Mouse (Mus musculus): ENCODE data around the gene Nsl1. TPM values are rescaled to one million over a fixed set of nuclear protein-coding genes. Genes with fewer than 3 reads are reported as not detected.
A peak's percentile ranks its signal among the peaks of the same experiment; 100 is the strongest.
"Not testable (repeated sequence)": the region's sequence is repeated elsewhere in the genome, so short reads cannot be mapped to it uniquely, and the experiment has no call there.

The Nsl1 gene
- polyA plus RNA-seq, 1 experiment from 2014 or later = 23.3 TPM

DNA sequence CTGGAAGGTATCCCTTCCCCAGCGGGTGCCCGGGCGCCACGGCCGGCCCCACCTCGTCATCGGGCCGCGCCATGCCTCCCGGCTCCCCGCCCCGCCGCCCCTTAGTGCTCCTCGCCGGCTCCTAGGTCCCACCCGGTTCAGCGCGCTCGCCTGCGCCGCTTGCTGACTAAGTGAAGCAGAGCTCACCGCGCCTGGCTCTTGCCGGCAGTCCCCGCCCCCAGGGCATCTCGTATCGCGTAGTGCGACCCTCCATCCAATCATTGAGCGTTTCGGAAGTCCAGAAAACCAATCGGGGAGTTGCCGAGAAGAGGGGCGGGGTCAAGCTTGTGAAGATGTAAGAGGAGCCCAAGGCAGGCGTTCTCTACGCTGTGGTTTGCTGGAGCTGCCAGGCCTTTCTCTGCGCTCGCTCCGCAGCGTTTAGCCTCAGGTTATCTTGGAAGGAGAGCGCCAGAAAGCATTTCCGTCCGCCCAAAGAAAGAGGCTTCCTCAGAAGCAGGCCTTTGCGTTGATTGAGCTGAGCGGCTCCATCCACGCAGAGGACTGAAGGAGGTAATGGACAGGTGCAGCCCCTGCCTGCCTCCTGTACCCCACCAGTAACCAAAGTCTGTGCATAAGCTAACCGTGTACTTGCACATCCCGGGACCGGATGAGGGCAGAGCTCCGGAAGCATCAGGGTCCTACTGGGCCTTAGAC is 36.6 kb upstream of the Nsl1 start, which contains the start of gene Flvcr1:
Flvcr1 (minus strand) TSS at position 138 of the 693 bp plus-strand sequence.
- under 1% methylated on average over 50 of the region's 50 CpGs for WGBS
- Histone ChIP-seq H3K27me3 (ENCODE audit: control insufficient read depth, insufficient read depth, low read length) (0 out of 2 replicates have a peak, but pooled peaks cover 3% of the 10 kb centered on the region), H3K9me3 (ENCODE audit: control insufficient read depth, low read length) (no peaks in the 10 kb centered on the region), H3K9ac (ENCODE audit: low read depth, low read length) (peak within 1 kb of the TSS; percentile 82), H3K36me3 (ENCODE audit: control insufficient read depth, insufficient read depth, low read length) (no peaks in the 10 kb centered on the region), H3K4me3 (ENCODE audit: low read length) (peak within 1 kb of the TSS; percentile 80), H3K4me2 (replicated peaks; ENCODE audit: low read depth, low read length) (peak within 1 kb of the TSS; percentile 96), H3K27ac (ENCODE audit: low read depth, low read length) (peak within 1 kb of the TSS; percentile 52), H3K4me1 (ENCODE audit: control insufficient read depth, insufficient read depth, low read length) (peaks cover 14% of the 10 kb centered on the region; the same call in 1 of the 2 replicates)
- peak; percentile 100 for ATAC-seq (ENCODE audit: low FRiP score, low TSS enrichment)

DNA sequence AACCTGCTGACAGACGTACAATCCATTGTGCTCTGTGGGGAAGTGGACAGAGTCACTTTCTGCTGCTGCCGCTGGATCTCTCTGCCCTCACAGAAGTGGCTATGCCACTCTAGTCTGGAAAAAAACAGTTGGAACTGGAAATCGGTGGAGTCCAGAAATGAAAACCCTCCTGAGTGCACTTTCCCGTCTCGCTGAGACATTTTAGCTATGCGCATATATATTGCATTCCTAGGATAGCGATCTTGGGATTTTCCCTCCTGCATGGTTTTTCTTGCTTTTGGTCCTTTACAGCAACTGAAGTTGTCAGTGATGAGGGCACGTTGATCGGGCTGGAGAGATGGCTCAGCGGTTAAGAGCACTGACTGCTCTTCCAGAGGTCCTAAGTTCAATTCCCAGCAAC is 32.6 kb upstream of the Nsl1 start:
- no peak overlapping the region for H3K27ac ChIP-seq (ENCODE audit: low read depth, low read length)
- no peak for ATAC-seq (ENCODE audit: low FRiP score, low TSS enrichment)
- H3K4me1 ChIP-seq (ENCODE audit: control insufficient read depth, insufficient read depth, low read length) = peaks cover 9% of the 10 kb centered on the region; the same call in 1 of the 2 replicates
- H3K9ac ChIP-seq (ENCODE audit: low read depth, low read length) = no peak overlapping the region
- no peak overlapping the region for H3K4me3 ChIP-seq (ENCODE audit: low read length)
- H3K4me2 ChIP-seq (replicated peaks; ENCODE audit: low read depth, low read length) = no peak overlapping the region
- H3K9me3 ChIP-seq (ENCODE audit: control insufficient read depth, low read length) = no peaks in the 10 kb centered on the region
- WGBS = 62% methylated on average over 10 of the region's 10 CpGs
- 0 out of 2 replicates have a peak, but pooled peaks cover 3% of the 10 kb centered on the region for H3K27me3 ChIP-seq (ENCODE audit: control insufficient read depth, insufficient read depth, low read length)
- H3K36me3 ChIP-seq (ENCODE audit: control insufficient read depth, insufficient read depth, low read length) = no peaks in the 10 kb centered on the region

DNA sequence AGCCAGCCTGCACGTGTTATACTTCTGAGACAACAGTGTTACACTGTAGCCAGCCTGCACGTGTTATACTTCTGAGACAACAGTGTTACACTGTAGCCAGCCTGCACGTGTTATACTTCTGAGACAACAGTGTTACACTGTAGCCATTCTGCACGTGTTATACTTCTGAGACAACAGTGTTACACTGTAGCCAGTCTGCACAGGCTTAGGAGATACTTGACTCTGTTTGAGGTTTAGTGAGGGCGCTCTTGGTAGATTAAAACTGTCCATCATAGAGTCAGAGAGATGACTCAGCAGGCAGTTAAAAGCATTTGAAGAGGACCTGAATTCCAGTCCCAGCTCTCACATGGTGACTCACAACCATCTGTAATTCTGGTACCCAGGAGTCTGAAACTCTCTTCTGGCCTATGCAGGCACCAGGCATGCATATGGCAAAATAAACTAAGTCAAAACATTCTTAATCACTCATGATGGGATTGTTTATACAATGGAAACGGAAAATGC is 31.8 kb upstream of the Nsl1 start:
- H3K4me2 ChIP-seq (replicated peaks; ENCODE audit: low read depth, low read length); ATAC-seq (ENCODE audit: low FRiP score, low TSS enrichment); H3K9ac ChIP-seq (ENCODE audit: low read depth, low read length); H3K27me3 ChIP-seq (ENCODE audit: control insufficient read depth, insufficient read depth, low read length); H3K9me3 ChIP-seq (ENCODE audit: control insufficient read depth, low read length); H3K4me1 ChIP-seq (ENCODE audit: control insufficient read depth, insufficient read depth, low read length); H3K36me3 ChIP-seq (ENCODE audit: control insufficient read depth, insufficient read depth, low read length); H3K4me3 ChIP-seq (ENCODE audit: low read length); H3K27ac ChIP-seq (ENCODE audit: low read depth, low read length): not testable (repeated sequence)
- 75% methylated on average over 6 of the region's 6 CpGs for WGBS

DNA sequence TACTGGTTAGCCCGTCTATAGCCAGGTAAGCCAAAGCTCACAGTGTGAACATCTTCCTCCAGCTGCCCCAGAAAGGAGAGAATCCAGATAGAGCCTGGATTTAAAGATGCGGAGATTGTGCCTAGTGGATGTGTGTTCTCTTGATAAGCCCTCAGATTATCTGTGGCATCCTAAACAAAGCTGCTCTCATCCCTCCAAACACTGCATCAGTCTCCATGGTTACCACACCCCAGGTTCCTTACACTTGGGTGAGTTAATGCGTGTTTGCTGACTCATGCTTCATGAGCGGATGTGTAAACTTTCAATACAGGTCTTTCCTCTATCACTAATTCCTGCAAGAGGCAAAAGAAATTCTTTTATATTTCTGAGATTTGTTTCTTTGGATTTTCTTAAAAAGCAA is 27.2 kb upstream of the Nsl1 start:
- no peaks in the 10 kb centered on the region for H3K4me1 ChIP-seq (ENCODE audit: control insufficient read depth, insufficient read depth, low read length)
- no peak overlapping the region for H3K4me3 ChIP-seq (ENCODE audit: low read length)
- WGBS = 58% methylated on average over 4 of the region's 4 CpGs
- no peak overlapping the region for H3K27ac ChIP-seq (ENCODE audit: low read depth, low read length)
- no peak overlapping the region for H3K9ac ChIP-seq (ENCODE audit: low read depth, low read length)
- ATAC-seq (ENCODE audit: low FRiP score, low TSS enrichment) = no peak
- no peak overlapping the region for H3K4me2 ChIP-seq (replicated peaks; ENCODE audit: low read depth, low read length)
- no peaks in the 10 kb centered on the region for H3K36me3 ChIP-seq (ENCODE audit: control insufficient read depth, insufficient read depth, low read length)
- no peaks in the 10 kb centered on the region for H3K27me3 ChIP-seq (ENCODE audit: control insufficient read depth, insufficient read depth, low read length)
- H3K9me3 ChIP-seq (ENCODE audit: control insufficient read depth, low read length) = no peaks in the 10 kb centered on the region

DNA sequence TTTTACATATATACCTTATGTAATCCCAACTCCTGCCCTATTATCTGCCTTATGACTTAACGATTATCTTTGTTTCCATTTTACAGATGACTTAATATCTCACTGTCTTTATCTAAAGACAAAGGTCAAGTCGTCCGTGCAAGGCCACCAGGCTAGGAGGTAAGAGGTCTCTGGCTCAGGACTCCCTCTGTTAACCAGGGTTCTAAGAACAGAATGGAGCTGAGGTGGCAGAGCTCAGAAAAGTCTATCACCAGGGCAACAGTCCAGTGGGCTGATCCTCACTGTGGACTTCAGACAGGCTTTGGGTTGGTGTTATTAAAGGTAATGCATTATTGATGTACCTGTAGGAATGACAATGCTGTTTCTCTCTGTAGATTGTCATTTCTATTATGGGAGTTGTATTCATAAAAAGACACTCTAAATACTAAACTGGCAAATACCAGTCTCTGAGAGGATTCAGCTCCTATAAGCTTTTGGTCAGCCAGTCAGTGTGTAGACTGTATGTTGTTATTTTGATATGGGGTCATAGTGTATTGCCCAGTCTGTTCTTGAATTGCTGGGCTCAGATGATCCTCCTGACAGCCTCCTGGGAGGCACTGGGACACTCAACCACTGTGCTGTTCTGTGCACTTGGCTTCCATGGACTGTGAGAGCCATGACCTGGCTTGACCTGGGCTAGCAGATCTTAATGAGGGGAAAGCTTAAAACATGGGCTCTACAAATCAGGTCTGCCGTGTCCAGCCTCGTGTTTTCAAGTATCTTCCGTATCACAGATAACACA is 26.1 kb upstream of the Nsl1 start, which contains the start of gene Spata45:
Spata45 (plus strand) TSS at position 86 of the 781 bp plus-strand sequence.
- WGBS = 80% methylated on average over 6 of the region's 6 CpGs
- H3K4me2 ChIP-seq (replicated peaks; ENCODE audit: low read depth, low read length) = no peak within 1 kb of the TSS
- no peak within 1 kb of the TSS for H3K4me3 ChIP-seq (ENCODE audit: low read length)
- no peak within 1 kb of the TSS for H3K9ac ChIP-seq (ENCODE audit: low read depth, low read length)
- ATAC-seq (ENCODE audit: low FRiP score, low TSS enrichment) = no peak
- no peaks in the 10 kb centered on the region for H3K4me1 ChIP-seq (ENCODE audit: control insufficient read depth, insufficient read depth, low read length)
- no peaks in the 10 kb centered on the region for H3K27me3 ChIP-seq (ENCODE audit: control insufficient read depth, insufficient read depth, low read length)
- H3K36me3 ChIP-seq (ENCODE audit: control insufficient read depth, insufficient read depth, low read length) = no peaks in the 10 kb centered on the region
- H3K27ac ChIP-seq (ENCODE audit: low read depth, low read length) = no peak within 1 kb of the TSS
- H3K9me3 ChIP-seq (ENCODE audit: control insufficient read depth, low read length) = no peaks in the 10 kb centered on the region

DNA sequence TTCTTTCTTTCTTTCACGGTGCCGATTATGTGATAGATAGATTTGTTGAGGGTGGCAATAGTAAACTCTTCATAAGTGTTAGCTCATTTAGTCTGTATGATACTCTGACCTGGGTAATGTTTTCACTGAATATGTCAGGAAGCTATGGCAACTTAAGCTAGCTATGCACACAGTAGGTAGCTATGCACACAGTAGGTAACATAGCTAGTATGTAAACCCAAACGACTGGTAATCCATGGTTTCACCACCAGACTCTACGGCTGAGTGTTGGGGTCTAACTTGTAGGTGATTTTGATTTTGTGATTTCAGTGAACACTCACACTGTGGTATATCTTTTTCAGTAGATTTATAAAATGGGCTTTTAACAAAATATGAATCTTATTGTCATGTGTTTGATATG is 24.8 kb upstream of the Nsl1 start:
- Histone ChIP-seq H3K9me3 (ENCODE audit: control insufficient read depth, low read length) (no peaks in the 10 kb centered on the region), H3K4me2 (replicated peaks; ENCODE audit: low read depth, low read length) (no peak overlapping the region), H3K27me3 (ENCODE audit: control insufficient read depth, insufficient read depth, low read length) (no peaks in the 10 kb centered on the region), H3K27ac (ENCODE audit: low read depth, low read length) (no peak overlapping the region), H3K36me3 (ENCODE audit: control insufficient read depth, insufficient read depth, low read length) (no peaks in the 10 kb centered on the region), H3K4me1 (ENCODE audit: control insufficient read depth, insufficient read depth, low read length) (no peaks in the 10 kb centered on the region), H3K4me3 (ENCODE audit: low read length) (no peak overlapping the region), H3K9ac (ENCODE audit: low read depth, low read length) (no peak overlapping the region)
- WGBS = 90% methylated on average over 4 of the region's 4 CpGs
- ATAC-seq (ENCODE audit: low FRiP score, low TSS enrichment) = no peak

DNA sequence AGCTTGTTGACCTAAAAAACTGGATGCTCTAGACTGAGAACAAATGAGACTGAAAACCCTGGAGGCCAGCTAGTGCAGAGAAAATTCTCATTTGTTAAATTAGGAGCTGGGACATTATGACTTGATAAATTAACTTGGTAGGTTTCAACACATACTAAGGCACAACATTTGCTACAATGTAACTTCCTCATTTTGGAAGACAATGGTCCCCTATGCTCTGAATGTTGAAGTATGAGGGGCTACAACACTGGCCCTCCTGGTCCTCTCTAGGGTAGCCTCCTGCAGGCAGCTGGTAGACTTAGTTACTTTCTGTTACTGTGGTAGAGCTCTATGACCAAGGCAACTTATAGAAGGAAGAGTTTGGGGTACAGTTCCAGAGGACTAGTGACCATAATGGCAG is 21.5 kb upstream of the Nsl1 start:
- Histone ChIP-seq H3K36me3 (ENCODE audit: control insufficient read depth, insufficient read depth, low read length) (no peaks in the 10 kb centered on the region), H3K4me2 (replicated peaks; ENCODE audit: low read depth, low read length) (no peak overlapping the region), H3K4me3 (ENCODE audit: low read length) (no peak overlapping the region), H3K9me3 (ENCODE audit: control insufficient read depth, low read length) (no peaks in the 10 kb centered on the region), H3K27me3 (ENCODE audit: control insufficient read depth, insufficient read depth, low read length) (no peaks in the 10 kb centered on the region), H3K4me1 (ENCODE audit: control insufficient read depth, insufficient read depth, low read length) (no peaks in the 10 kb centered on the region), H3K27ac (ENCODE audit: low read depth, low read length) (no peak overlapping the region), H3K9ac (ENCODE audit: low read depth, low read length) (no peak overlapping the region)
- ATAC-seq (ENCODE audit: low FRiP score, low TSS enrichment) = no peak

DNA sequence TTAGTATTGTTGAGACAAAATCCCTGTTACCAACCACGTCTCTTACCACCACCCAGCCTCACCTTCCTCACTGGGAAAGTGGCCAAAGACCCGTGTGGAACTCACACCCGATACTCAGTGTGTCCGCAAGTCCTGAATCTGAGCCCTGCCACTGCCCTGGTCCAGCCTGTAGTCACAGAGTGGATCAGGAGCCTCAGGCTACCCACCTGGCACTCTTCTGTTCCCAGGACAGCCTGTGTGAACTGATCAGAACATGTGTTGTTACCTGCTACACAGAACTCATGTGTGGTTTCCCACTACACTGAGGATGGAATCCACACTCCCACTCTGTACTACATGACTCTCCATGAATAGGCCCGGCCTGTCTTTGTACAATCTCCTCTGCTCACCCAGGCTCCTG is 20.7 kb upstream of the Nsl1 start:
- Histone ChIP-seq H3K4me2 (replicated peaks; ENCODE audit: low read depth, low read length) (no peak overlapping the region), H3K27me3 (ENCODE audit: control insufficient read depth, insufficient read depth, low read length) (no peaks in the 10 kb centered on the region), H3K4me3 (ENCODE audit: low read length) (no peak overlapping the region), H3K9me3 (ENCODE audit: control insufficient read depth, low read length) (no peaks in the 10 kb centered on the region), H3K27ac (ENCODE audit: low read depth, low read length) (no peak overlapping the region), H3K36me3 (ENCODE audit: control insufficient read depth, insufficient read depth, low read length) (no peaks in the 10 kb centered on the region), H3K4me1 (ENCODE audit: control insufficient read depth, insufficient read depth, low read length) (no peaks in the 10 kb centered on the region), H3K9ac (ENCODE audit: low read depth, low read length) (no peak overlapping the region)
- no peak for ATAC-seq (ENCODE audit: low FRiP score, low TSS enrichment)
- 80% methylated on average over 5 of the region's 5 CpGs for WGBS

DNA sequence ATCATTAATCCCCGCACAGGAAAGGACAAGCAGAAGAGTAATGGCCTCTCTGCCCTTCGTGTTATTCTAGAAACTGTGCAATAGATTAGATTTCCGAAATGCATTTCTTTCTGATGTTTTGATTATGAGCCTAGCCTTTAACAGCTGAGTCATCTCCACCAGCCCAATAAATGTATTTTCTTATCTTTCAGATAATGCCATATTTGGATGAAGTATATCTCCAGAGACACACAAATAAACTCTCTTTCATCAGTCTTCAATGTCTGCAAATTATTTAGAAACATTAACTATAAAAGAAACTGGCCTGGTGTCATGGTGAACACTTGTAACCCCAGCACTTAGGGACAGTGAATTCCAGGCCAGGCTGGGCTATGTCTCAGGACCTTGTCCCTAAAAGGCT is 20.1 kb upstream of the Nsl1 start:
- 53% methylated on average over 3 of the region's 3 CpGs for WGBS
- ATAC-seq (ENCODE audit: low FRiP score, low TSS enrichment) = no peak

More for the DNA sequence above, 20.1 kb upstream of the Nsl1 start:
- Histone ChIP-seq H3K27me3 (ENCODE audit: control insufficient read depth, insufficient read depth, low read length) (no peaks in the 10 kb centered on the region), H3K4me1 (ENCODE audit: control insufficient read depth, insufficient read depth, low read length) (no peaks in the 10 kb centered on the region), H3K27ac (ENCODE audit: low read depth, low read length) (no peak overlapping the region), H3K4me2 (replicated peaks; ENCODE audit: low read depth, low read length) (no peak overlapping the region), H3K9ac (ENCODE audit: low read depth, low read length) (no peak overlapping the region), H3K36me3 (ENCODE audit: control insufficient read depth, insufficient read depth, low read length) (no peaks in the 10 kb centered on the region), H3K4me3 (ENCODE audit: low read length) (no peak overlapping the region), H3K9me3 (ENCODE audit: control insufficient read depth, low read length) (no peaks in the 10 kb centered on the region)

Measured in kidney, embryonic 14.5 days (tissue).